Mouse (Mus musculus) megakaryocyte-erythroid progenitor cell, adult 5-6 weeks (primary cell): ENCODE measurements around the gene Tspan31. TPM values are rescaled to one million over a fixed set of nuclear protein-coding genes. Genes with fewer than 3 reads are reported as not detected.

Experiments used
- total RNA-seq, 2 experiments: library from RNA; stranded (forward) in 1 of 2; stranded (reverse) in 1 of 2; fragments of 200-1000, 215-1000 nt in 1 of 2; fragments of >200 nt in 1 of 2; fragmentation: Nextera tagmentation in 1 of 2; gene quantifications; 2 replicates each; pipeline ENCODE4 v1.2.3; 2014 to 2017

Gene Tspan31
- total RNA-seq, 2 experiments from 2014 or later: 55.3 to 73.9 TPM

Other genes starting within 250 kb of the Tspan31 start
- 16.0 and 28.8 TPM in 2 replicates for gene Atp23, start 168.9 kb downstream of the Tspan31 start, total RNA-seq (2014; fragmentation: Nextera tagmentation)
- gene Atp23, start 168.9 kb downstream of the Tspan31 start, total RNA-seq (2017): 5.8 and 16.2 TPM in 2 replicates
- 54.7 and 56.7 TPM in 2 replicates for gene Ctdsp2, start 91.5 kb downstream of the Tspan31 start, total RNA-seq (2014; fragmentation: Nextera tagmentation)
- 18.3 and 24.7 TPM in 2 replicates for gene Ctdsp2, start 91.5 kb downstream of the Tspan31 start, total RNA-seq (2017)
- gene Avil, start 69.6 kb downstream of the Tspan31 start, total RNA-seq (2014; fragmentation: Nextera tagmentation): not detected in 2 replicates
- gene Avil, start 69.6 kb downstream of the Tspan31 start, total RNA-seq (2017): 0.38 TPM in 1 of 2 replicates, not detected in the other
- 41.6 and 61.2 TPM in 2 replicates for gene Tsfm, start 39.4 kb downstream of the Tspan31 start, total RNA-seq (2014; fragmentation: Nextera tagmentation)
- 55.5 and 63.3 TPM in 2 replicates for gene Tsfm, start 39.4 kb downstream of the Tspan31 start, total RNA-seq (2017)
- 54.1 and 55.2 TPM in 2 replicates for gene Mettl1, start 28.9 kb downstream of the Tspan31 start, total RNA-seq (2014; fragmentation: Nextera tagmentation)
- 24.6 and 25.3 TPM in 2 replicates for gene Mettl1, start 28.9 kb downstream of the Tspan31 start, total RNA-seq (2017)
- not detected in 2 replicates for gene Eef1akmt3, start 28.8 kb downstream of the Tspan31 start, total RNA-seq (2014; fragmentation: Nextera tagmentation)
- gene Eef1akmt3, start 28.8 kb downstream of the Tspan31 start, total RNA-seq (2017): 0.38 TPM in 1 of 2 replicates, not detected in the other
- gene Cyp27b1, start 22.0 kb downstream of the Tspan31 start, total RNA-seq (2014; fragmentation: Nextera tagmentation): not detected in 2 replicates
- not detected in 2 replicates for gene Cyp27b1, start 22.0 kb downstream of the Tspan31 start, total RNA-seq (2017)
- gene March9, start 10.1 kb downstream of the Tspan31 start, total RNA-seq (2014; fragmentation: Nextera tagmentation): not detected in 2 replicates
- gene March9, start 10.1 kb downstream of the Tspan31 start, total RNA-seq (2017): not detected in 2 replicates
- gene Cdk4, start 6.7 kb downstream of the Tspan31 start, total RNA-seq (2014; fragmentation: Nextera tagmentation): 656 and 761 TPM in 2 replicates
- gene Cdk4, start 6.7 kb downstream of the Tspan31 start, total RNA-seq (2017): 479 and 664 TPM in 2 replicates
- 19.7 and 45.9 TPM in 2 replicates for gene Agap2, start 5.0 kb upstream of the Tspan31 start, total RNA-seq (2014; fragmentation: Nextera tagmentation)
- 26.4 and 43.3 TPM in 2 replicates for gene Agap2, start 5.0 kb upstream of the Tspan31 start, total RNA-seq (2017)
- 55.8 and 64.5 TPM in 2 replicates for gene Os9, start 50.9 kb upstream of the Tspan31 start, total RNA-seq (2014; fragmentation: Nextera tagmentation)
- 152 and 154 TPM in 2 replicates for gene Os9, start 50.9 kb upstream of the Tspan31 start, total RNA-seq (2017)
- 67.2 and 84.7 TPM in 2 replicates for gene B4galnt1, start 95.0 kb upstream of the Tspan31 start, total RNA-seq (2014; fragmentation: Nextera tagmentation)
- 18.5 and 23.3 TPM in 2 replicates for gene B4galnt1, start 95.0 kb upstream of the Tspan31 start, total RNA-seq (2017)
- gene Slc26a10, start 110.4 kb upstream of the Tspan31 start, total RNA-seq (2014; fragmentation: Nextera tagmentation): 1.8 TPM in 1 of 2 replicates, not detected in the other
- gene Slc26a10, start 110.4 kb upstream of the Tspan31 start, total RNA-seq (2017): 1.8 TPM in 1 of 2 replicates, not detected in the other
- gene Arhgef25, start 119.8 kb upstream of the Tspan31 start, total RNA-seq (2014; fragmentation: Nextera tagmentation): 22.7 and 46.0 TPM in 2 replicates
- gene Arhgef25, start 119.8 kb upstream of the Tspan31 start, total RNA-seq (2017): 35.4 and 35.7 TPM in 2 replicates
- gene Dtx3, start 125.5 kb upstream of the Tspan31 start, total RNA-seq (2014; fragmentation: Nextera tagmentation): 97.0 and 160 TPM in 2 replicates
- gene Dtx3, start 125.5 kb upstream of the Tspan31 start, total RNA-seq (2017): 28.5 and 29.5 TPM in 2 replicates
- gene Pip4k2c, start 141.3 kb upstream of the Tspan31 start, total RNA-seq (2014; fragmentation: Nextera tagmentation): 58.6 and 59.9 TPM in 2 replicates
- 28.0 and 35.3 TPM in 2 replicates for gene Pip4k2c, start 141.3 kb upstream of the Tspan31 start, total RNA-seq (2017)
- gene Kif5a, start 193.1 kb upstream of the Tspan31 start, total RNA-seq (2014; fragmentation: Nextera tagmentation): not detected in 2 replicates
- gene Kif5a, start 193.1 kb upstream of the Tspan31 start, total RNA-seq (2017): 0.14 and 0.23 TPM in 2 replicates
- 100 and 123 TPM in 2 replicates for gene Dctn2, start 196.1 kb upstream of the Tspan31 start, total RNA-seq (2014; fragmentation: Nextera tagmentation)
- 106 and 124 TPM in 2 replicates for gene Dctn2, start 196.1 kb upstream of the Tspan31 start, total RNA-seq (2017)
- 42.8 and 72.8 TPM in 2 replicates for gene Mbd6, start 218.8 kb upstream of the Tspan31 start, total RNA-seq (2014; fragmentation: Nextera tagmentation)
- 2.7 and 3.8 TPM in 2 replicates for gene Mbd6, start 218.8 kb upstream of the Tspan31 start, total RNA-seq (2017)
- gene Mars, start 241.5 kb upstream of the Tspan31 start, total RNA-seq (2014; fragmentation: Nextera tagmentation): 135 and 140 TPM in 2 replicates
- 213 and 264 TPM in 2 replicates for gene Mars, start 241.5 kb upstream of the Tspan31 start, total RNA-seq (2017)